ENCODE assay signal across 12 mouse cellular contexts in genomic region chr16:9083040-9083439, GRCm38 (mm10).
"Had no signal": no experiment of that assay in that cellular context is flagged by ENCODE, and none has a peak within 500 bp of the region (broad histone marks: within the 10 kb centered on the region; RNA-seq: fewer than 3 reads in every experiment).

No protein-coding gene starts in this region.

- DNase-seq: kidney, adult 11 months; kidney, postnatal 14 days; lung, adult 2 months; lung, postnatal 36 days; right cerebral cortex, postnatal 14 days had no signal

- H3K9ac ChIP-seq: kidney, embryonic 15.5 days; liver, embryonic 15.5 days; midbrain, embryonic 13.5 days had no signal

- H3K4me1 ChIP-seq: kidney, embryonic 15.5 days; limb, embryonic 10.5 days had no signal

- H3K4me2 ChIP-seq: kidney, embryonic 15.5 days; liver, embryonic 11.5 days; liver, embryonic 15.5 days; midbrain, embryonic 13.5 days had no signal

- H3K36me3 ChIP-seq: kidney, embryonic 15.5 days; limb, embryonic 10.5 days; liver, embryonic 15.5 days; midbrain, embryonic 13.5 days had no signal

- H3K9me3 ChIP-seq: kidney, embryonic 15.5 days; limb, embryonic 10.5 days; liver, embryonic 15.5 days; midbrain, embryonic 13.5 days had no signal

- H3K27me3 ChIP-seq: kidney, embryonic 15.5 days; liver, embryonic 15.5 days; midbrain, embryonic 13.5 days had no signal

- H3K4me3 ChIP-seq: kidney, embryonic 15.5 days; left cerebral cortex, adult 2 months; limb, embryonic 10.5 days; liver, embryonic 15.5 days; midbrain, embryonic 13.5 days had no signal

- ATAC-seq: lung, postnatal 0 days; midbrain, embryonic 13.5 days had no signal

- H3K27ac ChIP-seq: kidney, embryonic 15.5 days; left cerebral cortex, adult 2 months; limb, embryonic 10.5 days; liver, embryonic 15.5 days; midbrain, embryonic 13.5 days had no signal
